Mouse (Mus musculus) hindbrain, embryonic 13.5 days (tissue): ENCODE measurements at regions not wholly inside any gene's neighbourhood (a gene's known extent, or its start where the extent isn't known, plus 50 kb on each side); places are given as distances from the start of the nearest gene placed in this dataset.

Experiments
- ATAC-seq: fragments of 200-750 bp; cut with Nextera tagmentation; 2 replicates; pipeline ENCODE4 v1.8.0; 2017; ENCODE audit warnings: moderate TSS enrichment; ENCODE audit not compliant: low FRiP score
- H3K27ac ChIP-seq: fragments of 300-500 bp; sonication (generic); 2 replicates; pipeline ENCODE4 v1.5.1; 2015; ENCODE audit warnings: inconsistent platforms, mild to moderate bottlenecking, moderate library complexity
- H3K27me3 ChIP-seq: fragments of 300-500 bp; sonication (generic); 2 replicates; pipeline ENCODE4 v1.6.1; 2015; ENCODE audit warnings: mild to moderate bottlenecking, inconsistent platforms
- H3K36me3 ChIP-seq: fragments of 300-500 bp; sonication (generic); 2 replicates; pipeline ENCODE4 v1.6.1; 2015; ENCODE audit warnings: mild to moderate bottlenecking, inconsistent platforms
- H3K4me1 ChIP-seq: fragments of 300-500 bp; sonication (generic); replicated peaks from 2 replicates; pipeline ENCODE4 v1.6.1; 2015; ENCODE audit warnings: inconsistent platforms
- H3K4me2 ChIP-seq: fragments of 300-500 bp; sonication (generic); 2 replicates; pipeline ENCODE4 v1.6.1; 2015; ENCODE audit warnings: inconsistent platforms, mild to moderate bottlenecking, moderate library complexity
- H3K4me3 ChIP-seq: fragments of 300-500 bp; sonication (generic); 2 replicates; pipeline ENCODE4 v1.5.1; 2015; ENCODE audit warnings: mild to moderate bottlenecking, inconsistent platforms
- H3K9ac ChIP-seq: fragments of 300-500 bp; sonication (generic); 2 replicates; pipeline ENCODE4 v1.6.1; 2015; ENCODE audit warnings: mild to moderate bottlenecking, inconsistent platforms
- H3K9me3 ChIP-seq: fragments of 300-500 bp; sonication (generic); 2 replicates; pipeline ENCODE4 v1.6.1; 2016; ENCODE audit warnings: inconsistent platforms
- WGBS: fragments of 180-500 bp; shearing (Covaris S2); methylation state at CpG from one replicate; pipeline ENCODE4 v1.1.7; 2015; 5-methylcytosine and 5-hydroxymethylcytosine counted together

- Histone ChIP-seq H3K9me3 (no peaks in the 10 kb centered on the region), H3K27ac (no peak overlapping the region), H3K4me3 (no peak overlapping the region), H3K36me3 (no peaks in the 10 kb centered on the region), H3K9ac (no peak overlapping the region), H3K4me1 (peaks cover 33% of the 10 kb centered on the region), H3K4me2 (no peak overlapping the region), H3K27me3 (no peaks in the 10 kb centered on the region)
- 74% methylated on average over 4 of the region's 4 CpGs for WGBS
- no peak for ATAC-seq
Observed at GRCm38 (mm10) chr17:29439992-29440391, 50.6 kb upstream of the Pim1 start.

GRCm38 (mm10) chr17:29440490-29440889, 50.1 kb upstream of the Pim1 start:
- Histone ChIP-seq H3K27ac (no peak overlapping the region), H3K4me1 (peaks cover 37% of the 10 kb centered on the region), H3K4me3 (no peak overlapping the region), H3K27me3 (no peaks in the 10 kb centered on the region), H3K9me3 (no peaks in the 10 kb centered on the region), H3K36me3 (no peaks in the 10 kb centered on the region), H3K4me2 (no peak overlapping the region), H3K9ac (no peak overlapping the region)
- no peak for ATAC-seq
